Mouse (Mus musculus) retina, adult 2 months (tissue): Measurements from ENCODE around the gene Hspb9.

Source experiments
- DNase-seq: peaks from one replicate; pipeline ENCODE4 v3.0.0-alpha.2; 2012; ENCODE audit warnings: low read depth, low spot score

The Hspb9 gene

DNA sequence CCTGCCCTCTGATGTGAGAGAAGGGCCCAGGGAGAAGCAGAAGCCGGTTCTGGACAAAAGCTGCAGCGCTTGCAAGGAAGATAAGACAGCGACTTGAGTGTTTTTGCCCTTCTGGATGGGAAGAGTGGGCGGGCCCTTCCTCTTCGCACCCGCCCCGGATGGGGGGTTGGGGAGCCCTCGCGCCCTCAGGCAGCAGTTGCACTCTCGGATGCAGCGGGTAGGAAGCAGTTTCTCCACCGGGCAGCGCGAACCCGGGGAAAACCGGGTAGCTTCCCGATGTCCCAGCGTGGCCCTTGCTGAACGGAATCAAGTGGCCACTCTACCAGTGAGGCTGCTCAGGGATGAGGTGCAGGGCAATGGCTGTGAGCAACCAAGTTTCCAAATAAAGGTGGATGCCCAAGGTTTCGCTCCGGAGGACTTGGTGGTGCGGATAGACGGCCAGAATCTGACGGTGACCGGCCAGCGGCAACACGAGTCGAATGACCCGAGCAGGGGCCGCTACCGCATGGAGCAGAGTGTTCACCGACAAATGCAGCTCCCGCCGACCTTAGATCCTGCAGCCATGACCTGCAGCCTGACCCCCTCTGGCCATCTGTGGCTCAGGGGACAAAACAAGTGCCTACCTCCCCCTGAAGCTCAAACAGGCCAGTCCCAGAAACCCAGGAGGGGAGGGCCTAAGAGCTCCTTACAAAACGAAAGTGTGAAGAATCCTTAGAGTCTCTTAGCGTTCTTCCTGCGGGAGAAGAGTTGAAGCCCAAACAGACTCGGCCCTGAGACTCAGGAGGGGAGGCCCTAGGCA, at the start of gene Hspb9:
Gene Hspb9 (plus strand): TSS at position 116 of the 799 bp plus-strand sequence.
- DNase-seq, result no peak

DNA sequence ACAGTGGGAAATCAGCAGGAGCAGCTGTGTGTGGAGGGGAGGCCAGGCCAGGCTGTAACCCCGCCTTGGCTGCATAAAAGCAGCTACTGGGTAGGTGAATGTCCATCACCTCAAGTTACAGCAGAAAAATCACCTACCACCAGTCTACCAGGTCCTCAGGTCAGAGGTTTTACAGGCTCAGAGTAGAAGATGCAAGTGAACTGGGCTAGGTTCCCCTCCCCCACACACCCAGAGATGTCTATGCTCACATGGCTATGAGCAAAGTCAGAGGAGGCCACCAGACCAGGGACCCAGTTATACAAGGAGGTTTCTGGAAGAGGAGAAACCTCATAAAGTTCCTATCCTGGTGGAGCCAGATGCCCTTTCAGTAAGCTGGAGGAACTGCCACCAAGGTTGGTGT, 42.6 kb upstream of the Hspb9 start:
- DNase-seq, result no peak

- no peak for DNase-seq
Observed at GRCm38 (mm10) chr11:100671956-100672355, 41.7 kb upstream of the Hspb9 start.

GRCm38 (mm10) chr11:100673169-100673568, 40.5 kb upstream of the Hspb9 start:
- no peak for DNase-seq

GRCm38 (mm10) chr11:100677810-100678209, 35.8 kb upstream of the Hspb9 start:
- DNase-seq, result no peak

DNA sequence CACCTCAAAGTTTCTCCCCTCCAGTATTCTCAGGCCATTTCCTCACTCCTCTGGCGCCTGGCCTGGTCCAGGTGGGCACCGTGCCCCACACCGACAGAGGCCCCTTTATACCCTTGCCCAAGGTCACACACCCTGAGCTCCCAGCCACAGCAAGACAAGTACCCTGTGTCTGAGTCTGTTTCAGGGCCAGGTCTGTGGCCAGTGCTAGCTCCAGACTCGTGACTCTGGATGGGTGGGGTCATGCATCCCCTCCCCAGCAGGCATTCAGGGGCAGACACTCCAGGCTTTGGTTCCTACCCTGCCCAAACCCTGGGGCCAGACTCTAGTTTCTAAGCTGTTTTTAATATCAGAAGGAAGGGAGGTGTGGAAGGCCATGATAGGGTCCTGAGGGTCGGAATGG, 31.8 kb upstream of the Hspb9 start:
- no peak for DNase-seq

- DNase-seq, result no peak
Observed at GRCm38 (mm10) chr11:100682526-100682925, 31.1 kb upstream of the Hspb9 start.

- no peak for DNase-seq
Observed at GRCm38 (mm10) chr11:100684084-100684483, 29.6 kb upstream of the Hspb9 start.

DNA sequence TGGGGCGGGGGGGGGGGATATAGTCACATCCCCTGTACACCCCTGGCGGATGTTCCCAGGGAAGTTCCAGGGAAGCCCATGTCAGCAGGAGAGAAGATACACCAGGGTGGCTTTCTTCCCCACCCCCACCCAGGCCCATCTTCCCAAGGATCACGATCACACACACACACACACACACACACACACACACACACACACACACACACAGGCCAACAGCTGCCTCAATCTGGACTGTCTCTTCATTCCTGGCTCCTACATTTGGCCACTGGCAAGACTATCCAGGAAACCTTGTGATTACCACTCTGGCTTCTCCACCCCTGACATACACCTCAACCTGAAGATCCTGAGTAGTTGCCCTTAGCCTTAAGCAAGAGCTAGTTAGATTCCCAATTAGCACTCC, 28.3 kb upstream of the Hspb9 start:
- DNase-seq, result no peak

DNA sequence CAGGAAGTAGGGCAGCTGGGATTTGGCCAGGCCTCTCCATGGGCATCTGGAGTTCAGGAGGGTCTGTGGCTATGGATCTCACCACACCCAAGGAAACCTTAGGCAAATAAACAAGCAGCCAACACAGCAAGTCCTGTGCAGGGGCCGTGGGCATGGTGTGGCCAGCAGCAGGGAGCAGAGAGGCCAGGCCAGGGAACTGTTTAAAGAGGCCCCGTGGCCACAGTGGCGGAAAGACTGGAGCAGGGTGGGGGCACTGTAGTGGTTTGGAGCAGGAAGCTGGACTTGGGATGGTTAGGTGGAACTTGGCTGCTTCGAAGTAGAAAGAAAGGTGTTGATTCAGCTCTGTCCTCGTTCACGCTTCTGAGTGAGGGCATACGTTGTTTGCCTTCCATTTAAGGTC, 26.4 kb upstream of the Hspb9 start:
- no peak for DNase-seq

DNA sequence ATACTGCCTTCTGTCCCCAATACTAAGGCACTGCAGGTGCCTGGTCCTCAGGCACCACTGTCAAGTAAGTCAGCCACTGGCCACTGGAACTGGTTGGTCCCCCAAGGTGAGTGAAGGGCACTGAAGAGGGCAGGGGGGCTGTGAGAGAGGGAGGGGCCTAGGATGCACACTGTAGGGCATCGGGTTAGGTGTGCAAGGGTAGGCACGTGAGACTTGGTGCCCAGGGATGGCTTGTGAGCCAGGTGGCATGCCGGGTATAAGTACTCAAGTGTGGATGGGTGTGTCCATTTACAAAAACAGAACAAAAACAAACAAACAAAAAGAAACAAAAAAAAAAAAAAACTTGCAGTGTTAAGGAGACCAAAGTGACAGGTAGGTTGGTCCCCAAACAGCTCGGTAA, 25.2 kb upstream of the Hspb9 start:
- DNase-seq, result no peak

DNA sequence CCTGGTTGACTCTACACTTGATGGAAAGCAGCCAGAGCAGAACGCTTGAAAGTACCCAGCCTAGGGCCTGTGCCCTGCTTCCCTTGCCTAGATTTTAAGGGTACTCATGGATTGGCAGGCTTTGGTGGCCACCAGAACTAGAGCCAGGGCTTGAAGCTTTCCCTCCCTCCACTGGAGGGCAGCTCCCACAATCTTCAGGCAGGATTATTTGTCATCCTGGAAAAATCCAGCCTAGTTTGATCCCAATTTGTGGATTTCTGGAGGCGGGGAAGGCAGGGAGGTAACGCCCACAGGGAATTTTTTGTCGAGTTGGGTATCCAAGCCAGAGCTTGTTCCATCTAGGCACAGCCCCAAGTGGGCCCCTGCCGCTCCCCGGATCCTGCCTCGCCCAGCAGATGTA, 23.3 kb upstream of the Hspb9 start:
- no peak for DNase-seq

DNA sequence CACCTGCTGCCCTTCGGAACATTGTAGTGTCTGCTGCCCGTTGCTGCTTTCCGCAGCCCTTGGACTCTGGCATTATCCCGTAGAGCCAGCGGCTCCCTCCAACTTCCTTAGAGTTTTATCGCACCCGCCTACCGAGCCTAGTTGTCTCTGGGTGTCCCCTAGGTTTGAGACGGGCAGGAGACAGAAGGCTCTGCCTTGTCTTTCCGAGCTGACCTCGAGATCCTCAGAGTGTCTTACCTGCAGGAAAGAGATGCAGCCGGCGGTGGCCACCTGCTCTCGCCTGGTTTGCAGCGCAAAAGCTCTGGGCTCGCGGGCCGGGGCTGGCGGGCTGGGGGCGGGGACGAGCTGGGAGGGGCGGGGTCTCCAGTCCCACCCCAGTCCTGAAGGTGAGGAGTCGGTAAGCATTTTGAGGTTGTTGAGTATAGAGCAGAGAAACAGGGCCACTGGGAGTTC, 21.5 kb upstream of the Hspb9 start, which contains the start of gene Zfp385c:
Gene Zfp385c (minus strand): TSS at position 292 of the 453 bp plus-strand sequence.
- no peak for DNase-seq

- no peak for DNase-seq
Observed at GRCm38 (mm10) chr11:100693154-100693553, 20.5 kb upstream of the Hspb9 start.

- DNase-seq, result peak; percentile 62
Observed at GRCm38 (mm10) chr11:100694926-100695325, 18.7 kb upstream of the Hspb9 start.

GRCm38 (mm10) chr11:100697921-100698320, 15.7 kb upstream of the Hspb9 start:
- no peak for DNase-seq

DNA sequence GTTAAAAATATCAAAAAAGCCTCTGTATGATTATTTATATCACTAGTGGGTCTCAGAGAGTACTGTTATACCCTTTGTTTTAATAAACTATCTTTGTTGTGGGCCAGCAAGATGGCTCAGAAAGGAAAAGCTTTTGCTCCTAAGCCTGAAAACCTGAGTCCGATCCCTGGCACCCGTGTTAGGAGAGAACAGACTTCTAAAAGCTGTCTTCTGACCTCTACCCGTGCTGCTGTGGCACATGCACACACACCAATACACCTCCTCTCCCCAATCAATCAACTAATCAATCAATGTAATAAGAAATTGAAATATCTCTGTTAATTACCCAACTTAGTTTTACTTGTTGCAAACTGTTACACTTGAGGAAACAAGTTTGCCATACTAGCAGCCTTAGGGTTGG, 12.9 kb upstream of the Hspb9 start:
- DNase-seq, result no peak

GRCm38 (mm10) chr11:100701301-100701700, 12.3 kb upstream of the Hspb9 start:
- DNase-seq, result no peak

DNA sequence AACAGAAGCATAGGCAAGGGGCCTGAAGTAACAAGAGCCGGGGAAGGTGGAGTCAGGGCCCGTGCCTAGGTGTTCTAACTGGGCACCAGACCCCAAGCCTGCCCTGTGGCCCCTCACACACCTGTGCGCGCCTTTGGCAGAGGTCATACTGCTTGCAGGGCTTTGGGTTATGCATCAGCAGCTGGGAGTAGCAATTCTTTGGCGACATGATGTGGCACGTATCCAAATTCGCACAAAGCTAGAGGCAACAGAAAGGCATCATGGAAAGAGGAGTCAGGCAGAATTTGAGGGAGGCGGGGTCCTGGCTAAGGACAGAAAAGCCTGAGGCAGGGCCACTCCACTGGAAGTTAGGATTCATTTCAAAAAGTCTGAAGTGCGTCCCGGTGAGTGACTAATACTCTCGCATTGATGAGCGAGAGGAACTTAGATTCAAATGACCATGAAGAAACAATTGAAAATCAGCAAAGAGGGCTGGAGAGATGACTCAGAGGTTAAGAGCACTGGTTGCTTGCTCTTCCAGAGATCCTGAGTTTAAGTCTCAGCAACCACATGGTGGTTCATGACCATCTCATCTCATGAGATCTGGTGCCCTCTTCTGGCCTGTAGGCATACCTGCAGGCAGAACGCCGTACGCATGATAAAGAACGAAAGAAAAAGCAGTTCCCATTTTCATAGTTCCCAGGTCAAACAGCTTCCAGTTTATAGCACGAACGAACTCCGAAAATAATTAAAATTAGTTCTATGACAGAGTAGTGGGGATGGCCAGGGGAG, 11.4 kb upstream of the Hspb9 start:
- peak; percentile 49 for DNase-seq

DNA sequence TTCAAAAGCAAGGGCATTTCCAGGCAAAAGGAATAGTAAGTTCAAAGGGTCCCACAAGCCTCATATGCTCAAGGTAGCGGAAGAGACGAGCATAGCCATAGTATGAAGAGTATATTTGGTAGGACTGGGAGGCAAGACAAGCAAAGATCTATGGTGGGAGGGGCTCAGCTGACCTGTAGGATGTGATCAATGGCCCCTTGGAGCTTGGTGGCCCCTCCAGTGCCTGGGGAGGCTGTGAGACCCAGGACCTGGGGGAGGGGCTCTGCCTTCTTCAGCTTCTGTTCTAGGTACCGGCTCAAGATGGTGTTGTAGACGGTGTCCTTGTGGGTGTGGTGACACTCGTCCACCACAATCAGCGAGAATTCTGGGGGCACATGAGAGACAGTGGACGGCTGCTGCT, 10.7 kb upstream of the Hspb9 start:
- DNase-seq, result no peak

DNA sequence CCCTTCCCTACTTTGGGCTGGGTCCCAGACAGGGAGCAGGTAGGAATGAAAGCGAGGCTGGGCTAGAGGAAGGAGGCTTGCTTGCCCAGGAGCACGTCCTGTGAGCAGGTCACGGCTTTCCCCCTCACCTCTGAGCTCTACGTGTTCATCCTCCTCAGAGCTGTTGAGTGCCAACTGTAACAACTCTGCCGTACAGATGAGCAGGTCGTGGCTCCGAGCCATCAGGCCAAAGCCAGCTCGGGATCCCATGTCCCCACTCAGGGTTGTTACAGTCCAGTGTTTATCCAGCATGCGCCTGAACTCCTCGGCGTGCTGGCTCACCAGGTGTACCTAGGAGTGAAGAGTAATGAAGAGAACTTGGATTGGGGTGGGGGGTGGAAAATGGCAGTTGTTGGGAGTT, 10.3 kb upstream of the Hspb9 start:
- no peak for DNase-seq

- no peak for DNase-seq
Observed at GRCm38 (mm10) chr11:100703851-100704531, 9.7 kb upstream of the Hspb9 start, which contains the start of gene Dhx58. Gene Dhx58, minus strand, starts transcription at chr11:100704271.
